Mouse (Mus musculus) limb, embryonic 14.5 days (tissue): ENCODE measurements around the gene Bfsp1. TPM values are rescaled to one million over a fixed set of nuclear protein-coding genes. Genes with fewer than 3 reads are reported as not detected.

Experiments used
- ATAC-seq: fragments of 200-750 bp; cut with Nextera tagmentation; 2 replicates; pipeline ENCODE4 v1.8.0; 2017; ENCODE audit warnings: low read depth, moderate number of reproducible peaks, moderate TSS enrichment; ENCODE audit not compliant: low FRiP score
- DNase-seq: peaks from one replicate; pipeline ENCODE4 v3.0.0-alpha.2; 2015; ENCODE audit warnings: low spot score
- H3K27ac ChIP-seq: fragments of 300-500 bp; sonication (generic); replicated peaks from 2 replicates; pipeline ENCODE4 v1.5.1; 2014; ENCODE audit warnings: low read depth, mild to moderate bottlenecking, low read length, moderate library complexity, mixed read lengths
- H3K27me3 ChIP-seq: fragments of 300-500 bp; sonication (generic); 2 replicates; pipeline ENCODE4 v1.6.1; 2014; ENCODE audit warnings: low read length, mixed read lengths; ENCODE audit not compliant: control insufficient read depth, insufficient read depth
- H3K36me3 ChIP-seq: fragments of 300-500 bp; sonication (generic); 2 replicates; pipeline ENCODE4 v1.6.1; 2014; ENCODE audit warnings: mild to moderate bottlenecking, low read length, moderate library complexity, mixed read lengths; ENCODE audit not compliant: control insufficient read depth, insufficient read depth
- H3K4me1 ChIP-seq: fragments of 300-500 bp; sonication (generic); 2 replicates; pipeline ENCODE4 v1.6.1; 2014; ENCODE audit warnings: antibody characterized with exemption, low read length, mixed read lengths; ENCODE audit not compliant: control insufficient read depth, insufficient read depth
- H3K4me2 ChIP-seq: fragments of 300-500 bp; sonication (generic); replicated peaks from 2 replicates; pipeline ENCODE4 v1.6.1; 2014; ENCODE audit warnings: low read depth, mild to moderate bottlenecking, low read length, moderate library complexity; ENCODE audit not compliant: severe bottlenecking
- H3K4me3 ChIP-seq: fragments of 300-500 bp; sonication (generic); replicated peaks from 2 replicates; pipeline ENCODE4 v1.5.1; 2014; ENCODE audit warnings: low read length
- H3K9ac ChIP-seq: fragments of 300-500 bp; sonication (generic); 2 replicates; pipeline ENCODE4 v1.6.1; 2014; ENCODE audit warnings: mild to moderate bottlenecking, low read depth, low read length, moderate library complexity; ENCODE audit not compliant: severe bottlenecking
- H3K9me3 ChIP-seq: fragments of 300-500 bp; sonication (generic); 2 replicates; pipeline ENCODE4 v1.6.1; 2016; ENCODE audit warnings: low read length; ENCODE audit not compliant: control insufficient read depth
- POLR2A ChIP-seq: fragments of 200-500 bp; IDR thresholded peaks from 2 replicates; pipeline ENCODE4 v1.8.0; 2012; ENCODE audit warnings: inconsistent platforms, mild to moderate bottlenecking, moderate library complexity, borderline replicate concordance; ENCODE audit not compliant: insufficient read depth, insufficient read length; ENCODE audit errors: extremely low read depth
- WGBS: fragments of 180-500 bp; shearing (Covaris S2); extraction: QIAGEN DNeasy Blood & Tissue Kit; methylation state at CpG from one replicate; pipeline ENCODE4 v1.1.7; 2014; 5-methylcytosine and 5-hydroxymethylcytosine counted together
- polyA plus RNA-seq, 2 experiments: library from polyadenylated mRNA; depleted of rRNA in 1 of 2; stranded (reverse) in 1 of 2; unstranded in 1 of 2; fragments of >200 nt; fragmentation: Nextera tagmentation in 1 of 2; extraction: Ambion mirVana in 1 of 2; gene quantifications; 2 replicates each; pipeline versions ENCODE4 v1.2.1 to v1.2.3; 2012 to 2014

Bfsp1 gene
- polyA plus RNA-seq, 2 experiments = 2.2 to 3.1 TPM

- Histone ChIP-seq H3K4me1 (no peaks in the 10 kb centered on the region), H3K9ac (no peak overlapping the region), H3K4me3 (no peak overlapping the region), H3K4me2 (no peak overlapping the region), H3K27ac (no peak overlapping the region), H3K36me3 (no peaks in the 10 kb centered on the region), H3K9me3 (no peaks in the 10 kb centered on the region), H3K27me3 (no peaks in the 10 kb centered on the region)
- no peak for DNase-seq
- WGBS = 60% methylated on average over 5 of the region's 5 CpGs
- TF ChIP-seq POLR2A = no peak
- ATAC-seq = no peak
These were observed 37.9 kb upstream of the Bfsp1 start for GRCm38 (mm10) chr2:143900821-143901351.

DNA sequence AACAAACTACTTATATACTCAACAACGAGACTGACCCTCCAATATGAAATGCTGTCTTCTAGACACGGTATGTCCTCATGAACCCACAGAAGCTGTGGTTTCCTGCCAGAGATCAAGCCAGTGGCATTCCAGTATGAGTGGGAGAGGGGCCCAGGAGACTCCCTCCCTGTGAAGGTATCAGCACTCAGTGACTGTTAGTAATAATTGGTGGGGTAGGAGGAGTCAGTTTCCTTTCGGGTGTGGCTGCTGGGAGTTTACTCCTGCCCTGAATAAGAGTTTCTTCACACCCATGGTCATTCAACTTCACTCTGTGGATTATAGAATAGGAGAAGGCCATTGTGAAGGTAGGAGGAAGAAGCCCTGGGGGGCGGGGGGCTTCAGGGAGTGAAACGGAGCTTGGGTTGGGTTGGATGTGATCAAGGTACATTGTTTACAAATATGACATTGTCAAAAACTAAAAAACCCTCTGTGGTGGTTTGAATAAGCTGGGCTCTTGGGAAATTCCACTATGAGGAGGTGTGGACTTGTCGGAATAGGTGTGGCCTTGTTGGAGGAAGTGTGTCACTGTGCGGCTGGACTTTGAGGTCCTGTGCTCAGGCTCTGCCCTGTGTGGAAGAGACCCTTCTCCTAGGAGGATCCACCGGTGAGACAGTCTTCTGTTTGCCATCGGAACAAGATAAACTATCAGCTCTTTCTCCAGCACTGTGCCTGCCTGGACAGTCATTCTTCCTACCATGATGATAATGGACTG is 36.7 kb upstream of the Bfsp1 start:
- Histone ChIP-seq H3K27ac (no peak overlapping the region), H3K4me3 (no peak overlapping the region), H3K4me1 (no peaks in the 10 kb centered on the region), H3K9me3 (no peaks in the 10 kb centered on the region), H3K4me2 (no peak overlapping the region), H3K36me3 (no peaks in the 10 kb centered on the region), H3K27me3 (no peaks in the 10 kb centered on the region), H3K9ac (no peak overlapping the region)
- no peak for TF ChIP-seq POLR2A
- WGBS = 84% methylated on average over 9 of the region's 9 CpGs
- DNase-seq = no peak
- no peak for ATAC-seq

DNA sequence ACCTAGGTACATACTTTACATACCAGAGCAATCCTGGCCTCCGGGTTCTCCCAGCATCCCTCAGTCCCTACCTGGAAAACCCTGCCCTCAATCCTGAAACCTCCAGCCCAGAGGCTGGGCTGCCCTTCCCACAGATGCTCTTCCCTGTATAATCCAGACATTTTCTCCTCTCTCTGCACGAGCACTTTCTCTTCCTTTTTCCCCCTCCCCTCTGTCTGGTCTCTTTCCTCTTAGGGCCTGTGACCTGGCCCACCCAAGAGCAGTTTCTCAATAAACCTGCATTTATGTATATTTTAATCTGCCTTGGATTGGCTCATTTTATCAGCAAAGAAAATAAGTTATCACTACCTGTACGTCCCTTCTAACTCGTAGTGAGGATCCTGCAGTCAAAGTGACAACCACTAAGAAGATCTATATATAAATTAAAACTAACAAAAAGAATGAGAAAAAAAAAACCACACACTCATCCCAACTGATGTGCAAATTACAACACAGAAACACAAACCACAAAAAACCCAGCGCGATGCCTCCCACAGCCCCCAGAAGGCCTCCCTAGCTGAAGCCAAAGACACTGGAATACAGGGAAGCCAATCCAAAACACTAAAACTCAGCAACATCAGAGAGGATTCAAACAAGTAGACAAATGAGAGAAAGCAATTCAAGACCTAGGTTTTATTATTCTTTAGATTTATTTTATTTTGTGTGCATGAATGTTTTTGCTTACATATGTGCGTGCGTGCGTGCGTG is 28.5 kb upstream of the Bfsp1 start:
- no peaks in the 10 kb centered on the region for H3K36me3 ChIP-seq
- H3K9ac ChIP-seq = no peak overlapping the region
- H3K9me3 ChIP-seq = no peaks in the 10 kb centered on the region
- WGBS = 79% methylated on average over 10 of the region's 10 CpGs
- no peak overlapping the region for H3K4me2 ChIP-seq
- H3K4me1 ChIP-seq = no peaks in the 10 kb centered on the region
- no peak overlapping the region for H3K4me3 ChIP-seq
- TF ChIP-seq POLR2A = no peak
- H3K27me3 ChIP-seq = no peaks in the 10 kb centered on the region
- ATAC-seq (no peak), DNase-seq (no peak)
- H3K27ac ChIP-seq = no peak overlapping the region

DNA sequence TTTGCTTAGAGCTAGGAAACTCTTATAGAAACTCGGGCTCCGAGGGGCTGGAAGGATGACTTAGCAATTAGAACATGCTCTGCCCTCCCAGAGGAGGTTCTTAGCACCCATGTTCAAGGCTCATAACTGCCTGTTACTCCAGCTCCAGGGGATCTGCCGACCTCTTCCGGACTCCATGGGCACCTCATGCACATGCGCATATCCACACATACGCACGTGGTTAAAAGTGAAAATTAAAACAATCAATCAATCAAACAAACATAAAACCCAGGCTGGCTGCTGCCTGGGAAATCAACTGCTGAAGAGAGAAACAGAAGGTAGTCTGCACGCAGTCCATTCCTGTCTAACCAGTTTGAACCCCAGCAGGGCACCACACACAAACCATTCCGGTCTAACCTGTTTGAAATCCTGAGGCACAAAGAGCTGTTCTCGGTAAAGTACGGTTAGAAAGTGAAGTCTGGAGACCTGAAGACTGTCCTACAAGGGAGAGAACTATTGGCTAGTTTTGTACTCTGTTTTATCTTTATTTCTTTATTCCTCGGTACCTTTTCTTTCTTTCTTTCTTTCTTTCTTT is 27.0 kb upstream of the Bfsp1 start:
- no peaks in the 10 kb centered on the region for H3K36me3 ChIP-seq
- H3K4me2 ChIP-seq = no peak overlapping the region
- DNase-seq (peak; percentile 61), ATAC-seq (no peak)
- no peaks in the 10 kb centered on the region for H3K27me3 ChIP-seq
- no peak overlapping the region for H3K9ac ChIP-seq
- no peak overlapping the region for H3K27ac ChIP-seq
- no peaks in the 10 kb centered on the region for H3K9me3 ChIP-seq
- no peaks in the 10 kb centered on the region for H3K4me1 ChIP-seq
- TF ChIP-seq POLR2A = no peak
- WGBS = 56% methylated on average over 12 of the region's 12 CpGs
- H3K4me3 ChIP-seq = no peak overlapping the region

DNA sequence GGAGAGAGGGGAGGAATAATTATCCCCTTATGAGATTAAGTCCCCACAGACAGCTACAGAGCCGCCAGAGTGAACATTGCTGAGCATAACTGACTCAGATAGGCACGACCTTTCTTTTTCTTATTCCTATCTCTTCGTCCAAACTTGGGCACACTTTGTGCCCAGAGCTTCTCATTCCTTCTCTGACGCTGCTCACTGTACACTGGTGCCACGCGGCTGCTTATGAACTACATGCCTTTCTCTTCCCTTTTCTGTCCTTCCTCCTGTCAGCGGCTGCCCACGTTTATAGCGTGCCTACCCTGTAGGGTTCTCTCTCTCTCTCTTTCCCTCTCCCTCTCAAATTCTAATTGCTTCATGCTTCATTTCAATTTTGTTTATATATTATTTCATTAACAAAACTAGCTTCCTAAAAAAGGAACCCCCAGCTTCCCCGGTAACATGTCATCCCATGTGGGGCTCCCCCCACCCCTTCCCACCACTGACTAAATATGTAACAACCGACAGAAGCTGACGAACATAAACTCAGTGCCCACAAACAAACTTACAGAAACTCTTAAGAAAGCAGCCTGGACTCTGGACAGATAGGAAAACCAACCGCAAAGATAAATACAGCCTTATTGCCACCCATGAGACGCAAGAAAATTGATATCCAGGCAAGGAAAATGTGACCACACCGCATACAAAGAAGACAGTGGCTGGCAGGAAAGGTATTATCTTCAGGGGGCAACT is 26.3 kb upstream of the Bfsp1 start:
- Histone ChIP-seq H3K4me1 (no peaks in the 10 kb centered on the region), H3K36me3 (no peaks in the 10 kb centered on the region), H3K27me3 (no peaks in the 10 kb centered on the region), H3K9ac (no peak overlapping the region), H3K9me3 (no peaks in the 10 kb centered on the region), H3K27ac (no peak overlapping the region), H3K4me2 (no peak overlapping the region), H3K4me3 (no peak overlapping the region)
- TF ChIP-seq POLR2A = no peak
- DNase-seq (no peak), ATAC-seq (no peak)
- 84% methylated on average over 15 of the region's 15 CpGs for WGBS
